Mouse (Mus musculus): ENCODE data around the gene Dguok. TPM values are rescaled to one million over a fixed set of nuclear protein-coding genes. Genes with fewer than 3 reads are reported as not detected.
A peak's percentile ranks its signal among the peaks of the same experiment; 100 is the strongest.

The Dguok gene
- total RNA-seq, 2 experiments from 2014 or later: 17.8 to 20.6 TPM

GRCm38 (mm10) chr6:83515172-83515571, 8.4 kb upstream of the Dguok start:
- H3K27ac ChIP-seq: no peak overlapping the region
- intact Hi-C loops (cut with DNase I): no loop called here
- DNase-seq: no peak
- TF ChIP-seq CTCF (IDR thresholded peaks at IDR 0.05): no peak
- no peak overlapping the region for H3K4me3 ChIP-seq

GRCm38 (mm10) chr6:83512495-83512894, 5.7 kb upstream of the Dguok start:
- intact Hi-C loops (cut with DNase I): no loop called here
- DNase-seq: peak; percentile 59
- peak; percentile 84 for TF ChIP-seq CTCF (IDR thresholded peaks at IDR 0.05)
- no peak overlapping the region for H3K27ac ChIP-seq
- H3K4me3 ChIP-seq: no peak overlapping the region

- no peak overlapping the region for H3K27ac ChIP-seq
- H3K4me3 ChIP-seq: no peak overlapping the region
- TF ChIP-seq CTCF (IDR thresholded peaks at IDR 0.05): peak; percentile 39
- intact Hi-C loops (cut with DNase I): no loop called here
- no peak for DNase-seq
Measured at GRCm38 (mm10) chr6:83510210-83510609, 3.4 kb upstream of the Dguok start.

- Histone ChIP-seq H3K4me3 (no peak overlapping the region), H3K27ac (no peak overlapping the region)
- intact Hi-C loops (cut with DNase I): loop anchor here (10.0 kb wide), 1 partner anchor 405 kb away; the partner anchor contains the start of genes Ccdc142, Gm42688 and Mrpl53
- no peak for TF ChIP-seq CTCF (IDR thresholded peaks at IDR 0.05)
- DNase-seq: no peak
Measured at GRCm38 (mm10) chr6:83509442-83509841, 2.7 kb upstream of the Dguok start.

DNA sequence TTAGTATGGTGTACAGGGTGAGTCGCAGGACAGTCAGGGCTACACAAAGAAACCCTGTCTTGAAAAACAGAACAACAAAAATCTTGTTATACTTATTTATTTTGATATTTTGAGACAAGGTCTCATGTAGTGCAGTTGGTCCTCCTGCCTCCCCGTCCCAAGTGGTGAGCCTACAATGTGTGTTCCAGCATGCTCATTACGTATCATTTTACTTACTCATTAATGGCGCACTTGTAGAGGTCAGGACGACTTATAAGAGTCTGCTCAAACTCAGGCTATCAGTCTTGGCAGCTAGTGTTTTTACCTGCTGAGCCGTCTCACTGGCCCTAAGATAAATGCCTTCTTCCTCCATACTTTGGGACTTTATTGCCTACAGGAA, 388 bp upstream of the Dguok start:
- peak overlapping the region; percentile 88 for H3K4me3 ChIP-seq
- intact Hi-C loops (cut with DNase I): loop anchor here (2.0 to 10.0 kb wide), 2 partner anchors 50 to 402 kb away; partner anchors contain the start of genes Ccdc142, Gm42688 and Mrpl53
- H3K27ac ChIP-seq: peak overlapping the region; percentile 99
- DNase-seq: no peak
- no peak for TF ChIP-seq CTCF (IDR thresholded peaks at IDR 0.05)

DNA sequence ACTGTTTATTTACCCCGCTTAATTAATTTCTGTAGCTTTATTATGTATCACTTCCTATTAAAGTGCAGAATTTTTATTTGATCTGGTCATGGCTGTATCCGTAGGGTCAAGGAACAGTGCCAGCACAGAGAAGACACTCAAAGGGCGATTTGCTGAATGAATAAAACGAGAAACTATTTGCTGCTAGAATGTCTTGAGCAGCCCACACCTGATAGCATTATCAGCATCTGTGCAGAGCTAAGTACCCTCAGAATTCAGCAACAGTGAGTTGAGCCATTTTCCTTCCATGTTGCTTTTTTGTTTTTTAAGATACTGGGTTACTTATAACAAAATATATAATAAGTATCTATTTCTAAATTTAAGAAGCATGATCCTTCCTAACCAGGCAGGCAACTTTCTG, 1.2 kb downstream of the Dguok start:
- Histone ChIP-seq H3K27ac (peak overlapping the region; percentile 99), H3K4me3 (peak overlapping the region; percentile 88)
- DNase-seq: no peak
- intact Hi-C loops (cut with DNase I): loop anchor here (10.0 kb wide), 1 partner anchor 401 kb away; the partner anchor contains the start of genes Ccdc142, Gm42688 and Mrpl53
- TF ChIP-seq CTCF (IDR thresholded peaks at IDR 0.05): no peak

GRCm38 (mm10) chr6:83503361-83503760, 3.4 kb downstream of the Dguok start:
- peak overlapping the region; percentile 80 for H3K27ac ChIP-seq
- intact Hi-C loops (cut with DNase I): loop anchor here (10.0 kb wide), 1 partner anchor 399 kb away; the partner anchor contains the start of genes Ccdc142, Gm42688 and Mrpl53
- no peak overlapping the region for H3K4me3 ChIP-seq
- TF ChIP-seq CTCF (IDR thresholded peaks at IDR 0.05): no peak
- no peak for DNase-seq

DNA sequence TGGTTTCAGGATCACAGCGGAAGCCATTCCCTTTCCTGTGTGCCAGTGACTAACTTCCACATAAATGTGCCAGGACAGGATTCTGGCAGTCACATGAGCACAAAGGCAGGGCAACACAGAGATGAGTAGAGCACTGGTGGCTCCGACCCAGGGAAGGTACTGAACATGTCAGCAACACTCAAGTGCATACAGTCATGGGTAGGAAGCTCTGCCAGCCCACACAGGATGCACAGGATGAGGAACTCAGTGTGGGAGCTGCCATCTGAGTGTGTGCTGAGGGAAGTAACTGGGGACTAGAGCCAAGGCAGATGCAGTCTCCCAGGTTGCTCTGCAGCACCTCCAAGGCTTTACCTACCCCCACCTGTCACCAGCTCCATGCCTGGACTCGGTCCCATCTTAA, 4.1 kb downstream of the Dguok start:
- peak overlapping the region; percentile 80 for H3K27ac ChIP-seq
- no peak for DNase-seq
- intact Hi-C loops (cut with DNase I): loop anchor here (10.0 kb wide), 1 partner anchor 398 kb away; the partner anchor contains the start of genes Ccdc142, Gm42688 and Mrpl53
- no peak for TF ChIP-seq CTCF (IDR thresholded peaks at IDR 0.05)
- H3K4me3 ChIP-seq: peak overlapping the region; percentile 11; the same call in 1 of the 2 replicates

DNA sequence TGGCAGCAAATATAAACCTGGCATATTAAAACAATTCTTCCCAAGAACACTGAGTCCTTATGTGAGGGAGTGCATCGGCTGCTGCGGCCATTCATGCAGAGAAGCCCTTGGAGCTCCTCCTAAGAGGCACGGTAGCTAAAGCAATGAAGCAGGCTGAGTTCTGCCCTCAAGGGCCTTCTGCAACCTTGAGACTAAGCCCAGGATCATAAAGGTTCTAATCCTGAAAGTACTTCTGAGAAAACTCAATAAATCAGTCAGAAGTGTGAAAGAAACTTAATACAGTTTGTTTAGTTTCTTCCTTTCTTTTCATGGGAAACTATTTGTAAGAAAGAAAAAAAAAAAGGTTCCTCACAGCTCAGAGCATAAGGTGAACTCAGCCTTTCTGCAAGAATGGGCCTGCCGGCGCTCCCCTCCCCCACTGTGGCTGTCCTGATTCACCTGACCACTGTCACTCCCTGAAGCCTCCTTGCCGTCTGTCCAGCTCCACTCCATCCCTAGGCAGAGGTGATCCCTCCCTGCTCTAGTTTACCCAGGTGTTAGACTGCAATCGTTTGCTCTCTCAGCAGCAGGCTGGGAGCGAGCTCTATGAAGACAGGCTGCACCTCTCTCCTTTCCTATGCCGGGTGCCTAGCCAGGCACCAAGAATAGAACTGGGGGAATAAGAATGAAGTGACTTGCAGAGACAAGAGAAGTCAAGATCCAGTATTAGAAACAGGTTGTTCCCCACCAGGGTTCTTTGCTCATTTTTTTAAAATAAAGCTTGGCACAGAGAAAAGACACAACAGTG, 5.1 kb downstream of the Dguok start:
- peak overlapping the region; percentile 11; the same call in 1 of the 2 replicates for H3K4me3 ChIP-seq
- peak; percentile 54 for DNase-seq
- H3K27ac ChIP-seq: peak overlapping the region; percentile 80
- intact Hi-C loops (cut with DNase I): loop anchor here (10.0 kb wide), 1 partner anchor 397 kb away; the partner anchor contains the start of genes Ccdc142, Gm42688 and Mrpl53
- no peak for TF ChIP-seq CTCF (IDR thresholded peaks at IDR 0.05)

DNA sequence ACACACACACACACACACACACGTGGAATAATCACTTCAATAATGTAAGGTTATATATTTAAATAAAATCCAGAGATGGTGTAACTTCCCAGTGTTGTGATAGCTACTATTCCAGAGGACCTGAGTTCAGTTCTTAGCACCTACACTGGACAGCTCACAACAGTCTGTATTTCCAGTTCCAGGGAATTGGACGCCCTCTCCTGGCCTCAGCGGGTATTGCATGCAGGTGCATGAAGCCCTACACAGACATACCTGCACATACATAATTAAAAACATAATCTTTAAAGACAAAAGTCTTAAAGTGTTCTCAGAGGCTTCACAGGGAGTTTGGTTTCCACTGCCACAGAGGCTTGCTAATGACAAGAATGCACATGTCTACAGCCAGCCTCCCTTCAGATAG, 6.3 kb downstream of the Dguok start:
- DNase-seq: peak; percentile 22
- Histone ChIP-seq H3K4me3 (no peak overlapping the region), H3K27ac (no peak overlapping the region)
- TF ChIP-seq CTCF (IDR thresholded peaks at IDR 0.05): peak; percentile 61
- intact Hi-C loops (cut with DNase I): loop anchor here (10.0 kb wide), 1 partner anchor 396 kb away; the partner anchor contains the start of genes Ccdc142, Gm42688 and Mrpl53

- intact Hi-C loops (cut with DNase I): no loop called here
- Histone ChIP-seq H3K27ac (no peak overlapping the region; the same call in 1 of the 2 replicates), H3K4me3 (no peak overlapping the region)
- no peak for DNase-seq
- TF ChIP-seq CTCF (IDR thresholded peaks at IDR 0.05): no peak
Measured at GRCm38 (mm10) chr6:83499078-83499477, 7.7 kb downstream of the Dguok start.

DNA sequence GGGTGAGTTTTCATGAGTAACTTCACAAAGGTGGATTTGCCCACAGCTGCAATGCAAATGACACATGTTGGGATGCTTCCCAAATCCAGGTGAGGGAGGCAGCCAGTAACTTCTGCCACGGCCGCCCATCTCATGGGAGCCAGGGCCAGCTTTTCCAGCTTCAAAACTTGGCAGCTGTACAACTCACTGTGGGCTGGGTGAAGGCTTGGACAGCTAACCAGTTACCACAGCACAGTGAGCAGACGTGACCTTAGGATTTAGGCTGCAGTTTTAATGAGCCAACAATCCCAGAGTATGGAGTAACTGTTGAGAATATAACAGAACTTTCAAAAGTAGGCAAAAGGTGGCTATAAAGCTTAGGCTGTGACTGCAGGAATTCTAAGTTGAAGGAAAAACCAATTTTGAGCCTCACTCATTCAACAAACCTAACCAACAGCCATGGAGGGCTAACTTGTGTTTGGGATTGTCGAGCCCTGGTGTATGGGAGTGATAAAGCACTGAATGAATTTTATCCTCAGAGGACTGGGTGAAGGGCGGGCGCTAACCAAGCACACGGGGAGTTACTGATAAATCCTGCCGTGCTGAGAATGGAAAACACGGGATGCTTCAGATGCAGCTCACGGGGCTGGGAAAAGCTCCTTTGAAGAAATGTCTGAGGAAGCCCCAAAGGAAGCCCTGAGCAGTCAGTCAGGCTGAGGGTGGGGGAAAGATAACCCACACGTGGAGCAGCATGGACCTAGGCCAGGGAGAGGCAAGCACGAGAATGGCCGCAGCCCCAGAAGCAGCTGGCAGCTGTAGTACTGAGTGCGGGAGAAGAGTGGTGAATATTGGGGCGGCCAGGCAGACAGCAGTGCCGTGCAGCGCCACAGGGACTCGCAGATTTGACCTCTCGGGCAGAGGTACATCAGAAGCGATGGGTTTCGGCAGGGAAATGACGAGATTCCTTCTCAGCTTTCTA, 9.7 kb downstream of the Dguok start:
- no peak for TF ChIP-seq CTCF (IDR thresholded peaks at IDR 0.05)
- Histone ChIP-seq H3K27ac (peak overlapping the region; percentile 60), H3K4me3 (no peak overlapping the region)
- DNase-seq: peak; percentile 64
- intact Hi-C loops (cut with DNase I): no loop called here

Data from gastrocnemius, adult 2 months (tissue).